Mouse (Mus musculus) layer of hippocampus, postnatal 25 days (tissue): ENCODE results near the gene Crat. TPM values are rescaled to one million over a fixed set of nuclear protein-coding genes. Genes with fewer than 3 reads are reported as not detected.
"Not testable (repeated sequence)": the region's sequence is repeated elsewhere in the genome, so short reads cannot be mapped to it uniquely, and the experiment has no call there.

Source experiments
- DNase-seq, 2 experiments: peaks; one replicate each; pipeline ENCODE4 v3.0.0; 2022; ENCODE audit warnings: mixed read lengths in 2 of 2, low spot score in 1 of 2; ENCODE audit errors: extremely low spot score in 1 of 2
- total RNA-seq, 2 experiments: library from RNA; stranded (reverse); gene quantifications; 2 replicates each; pipeline ENCODE4 v1.2.3; 2021

The Crat gene
- total RNA-seq, 2 experiments from 2014 or later, result 49.6 to 51.1 TPM

DNA sequence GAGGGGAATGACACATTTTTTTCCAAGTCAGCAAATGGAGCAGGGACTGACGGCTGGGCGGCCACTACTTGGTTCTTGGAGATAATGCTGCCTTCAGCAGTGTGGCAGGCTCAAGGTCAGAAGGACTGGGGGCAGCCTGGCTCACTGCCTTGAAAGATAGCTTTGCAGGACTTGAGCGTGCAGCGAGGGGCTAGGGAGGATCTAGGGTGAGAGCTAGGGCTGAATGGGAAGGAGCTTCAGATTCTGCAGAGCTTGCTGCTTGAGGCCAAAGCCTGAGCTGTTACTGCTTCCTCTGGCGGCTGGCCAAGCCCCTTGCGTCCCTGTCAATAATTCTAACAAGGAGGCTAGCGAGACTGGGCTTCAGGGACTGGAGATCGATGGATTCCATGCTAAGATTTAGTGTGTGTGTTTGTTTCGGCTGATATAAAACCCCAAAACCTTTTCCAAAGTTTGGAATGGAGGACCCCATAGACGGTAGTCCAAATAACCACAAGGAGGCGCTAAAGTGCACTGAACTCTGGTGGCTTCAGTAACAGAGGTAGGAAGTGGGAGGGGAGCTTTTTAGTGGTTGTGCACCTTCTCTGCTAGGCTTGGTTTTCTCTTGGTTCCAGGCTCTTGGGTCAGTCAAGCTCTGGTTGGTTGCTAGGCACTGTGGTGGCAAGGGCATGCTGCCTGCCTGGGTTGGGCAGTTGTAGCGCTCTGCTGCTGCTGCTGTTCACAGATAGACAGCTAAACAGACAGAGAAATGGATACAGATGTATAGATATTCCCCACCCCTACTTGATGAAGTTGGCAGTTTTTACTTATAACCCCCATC, 25.3 kb upstream of the Crat start:
- peak; percentile 42 to 49 for DNase-seq

- no peak for DNase-seq
These were observed 24.6 kb upstream of the Crat start for GRCm38 (mm10) chr2:30440211-30440700.

DNA sequence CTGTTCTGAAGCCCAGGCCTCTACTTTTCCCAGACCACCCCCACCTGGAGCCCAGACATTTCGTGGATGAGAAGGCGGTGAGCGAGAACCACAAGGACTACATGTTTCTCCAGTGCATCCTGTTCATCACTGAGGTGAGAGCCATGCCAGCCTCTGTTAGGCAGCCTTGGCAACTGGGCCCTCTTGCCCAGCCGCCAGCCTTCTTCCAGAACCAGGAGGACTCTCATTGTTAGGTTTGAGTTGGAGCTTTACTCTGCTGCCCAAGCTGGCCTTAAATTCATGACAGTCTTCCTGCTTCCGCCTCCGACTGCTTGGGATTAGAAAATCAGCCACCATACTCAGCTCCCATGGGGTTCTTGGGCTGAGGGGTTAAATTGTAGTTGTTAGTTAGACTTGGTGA, 24.0 kb upstream of the Crat start:
- DNase-seq, result no peak

DNA sequence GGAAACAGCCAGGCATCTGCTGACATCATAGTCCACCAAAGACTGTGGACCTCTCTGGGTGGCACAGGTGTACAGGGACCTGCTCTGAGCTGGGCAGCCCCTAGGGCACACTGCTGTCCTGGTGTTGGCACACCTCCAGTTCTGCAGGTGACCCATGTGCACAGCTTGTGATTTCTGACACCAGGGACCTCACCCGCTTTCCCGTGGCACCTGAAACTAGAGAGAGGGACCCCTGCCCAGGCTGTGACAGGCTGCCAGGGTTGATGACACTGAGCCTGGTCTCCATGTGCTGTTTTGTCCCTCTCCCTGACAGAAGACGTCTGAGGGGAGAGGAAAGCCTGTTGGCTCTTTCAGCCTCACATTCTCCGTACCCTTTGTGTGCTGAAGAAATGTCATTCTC, 22.2 kb upstream of the Crat start:
- DNase-seq, result no peak

GRCm38 (mm10) chr2:30436809-30437208, 21.2 kb upstream of the Crat start:
- DNase-seq, result no peak

GRCm38 (mm10) chr2:30436156-30436545, 20.5 kb upstream of the Crat start:
- no peak for DNase-seq

GRCm38 (mm10) chr2:30435326-30436155, 19.9 kb upstream of the Crat start:
- DNase-seq, result peak; percentile 46 to 57

DNA sequence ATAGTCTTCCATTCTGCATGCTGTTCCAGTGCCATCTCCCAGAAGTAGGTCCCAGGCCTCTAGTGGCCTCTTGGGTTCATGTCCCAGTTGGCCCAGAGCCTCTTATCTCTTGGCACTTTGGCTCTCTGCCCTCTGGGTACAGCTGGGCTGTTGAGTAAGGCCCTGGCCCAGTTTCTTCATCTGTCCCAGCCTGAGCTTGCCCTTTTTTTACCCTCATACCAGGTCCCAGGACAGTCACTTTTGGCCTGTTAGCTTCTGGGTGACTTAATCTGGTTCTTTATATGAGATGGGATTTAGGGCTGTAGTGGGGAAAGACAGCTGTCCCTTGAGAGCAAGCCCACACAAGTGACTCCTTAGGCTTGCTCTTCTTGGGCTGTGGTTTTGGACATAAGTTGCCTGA, 13.5 kb upstream of the Crat start:
- no peak for DNase-seq

DNA sequence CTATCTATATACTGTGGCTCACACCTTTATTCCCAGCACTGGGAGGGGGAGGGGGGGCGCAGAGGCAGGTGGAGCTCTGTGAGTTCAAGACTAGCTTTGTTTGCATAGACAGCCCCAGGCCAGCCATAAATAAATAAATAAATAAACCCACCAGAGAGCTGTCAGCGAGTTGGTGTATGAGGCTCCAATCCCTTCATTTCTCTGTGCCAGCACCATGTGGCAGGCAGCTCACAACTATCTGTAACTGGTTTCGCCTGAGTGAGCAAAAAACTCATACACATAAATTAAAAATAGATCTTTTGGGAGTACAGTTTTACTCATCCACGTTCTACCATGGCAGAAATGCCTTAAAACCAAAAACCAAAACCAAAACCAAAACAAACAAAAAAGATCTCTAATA, 5.8 kb upstream of the Crat start:
- DNase-seq, result no peak

DNA sequence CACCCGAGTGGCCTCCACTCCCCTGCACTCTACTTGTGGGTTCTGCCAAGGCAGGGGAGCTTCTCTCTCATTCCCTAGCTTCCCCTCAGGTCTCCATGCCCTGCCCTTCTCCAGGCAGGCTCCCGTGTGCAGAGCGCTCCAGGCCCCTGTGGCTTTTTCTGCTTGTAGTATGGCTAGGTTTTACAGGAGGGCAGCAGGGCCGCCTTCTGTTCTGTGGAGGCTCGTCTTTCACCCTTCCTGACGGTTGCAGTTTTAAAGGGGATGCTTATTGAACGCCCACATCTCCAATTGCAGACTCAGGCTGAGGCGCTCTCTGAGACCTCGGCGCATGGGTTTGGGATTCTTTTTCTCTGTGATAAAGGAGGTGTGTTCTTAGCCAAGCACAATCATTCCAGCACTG, 3.5 kb upstream of the Crat start:
- DNase-seq, result no peak

GRCm38 (mm10) chr2:30418259-30418658, 2.6 kb upstream of the Crat start:
- DNase-seq, result no peak

- DNase-seq, result no peak
These were observed 2.1 kb upstream of the Crat start for GRCm38 (mm10) chr2:30417595-30418165.

DNA sequence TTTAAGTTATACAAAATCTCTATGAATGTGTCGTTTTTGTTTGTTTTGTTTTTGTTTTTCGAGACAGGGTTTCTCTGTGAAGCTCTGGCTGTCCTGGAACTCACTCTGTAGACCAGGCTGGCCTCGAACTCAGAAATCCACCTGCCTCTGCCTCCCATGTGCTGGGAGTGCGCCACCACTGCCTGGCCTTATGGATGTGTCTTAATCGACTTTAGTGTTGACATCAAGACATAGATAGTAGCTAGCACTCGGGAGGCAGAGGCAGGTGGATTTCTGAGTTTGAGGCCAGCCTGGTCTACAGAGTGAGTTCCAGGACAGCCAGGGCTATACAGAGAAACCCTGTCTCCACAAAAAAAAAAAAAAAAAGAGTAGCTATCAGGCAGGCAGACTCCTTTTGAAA, 1.5 kb upstream of the Crat start:
- not testable (repeated sequence) for DNase-seq

GRCm38 (mm10) chr2:30416649-30416965, 994 bp upstream of the Crat start:
- DNase-seq, result no peak

DNA sequence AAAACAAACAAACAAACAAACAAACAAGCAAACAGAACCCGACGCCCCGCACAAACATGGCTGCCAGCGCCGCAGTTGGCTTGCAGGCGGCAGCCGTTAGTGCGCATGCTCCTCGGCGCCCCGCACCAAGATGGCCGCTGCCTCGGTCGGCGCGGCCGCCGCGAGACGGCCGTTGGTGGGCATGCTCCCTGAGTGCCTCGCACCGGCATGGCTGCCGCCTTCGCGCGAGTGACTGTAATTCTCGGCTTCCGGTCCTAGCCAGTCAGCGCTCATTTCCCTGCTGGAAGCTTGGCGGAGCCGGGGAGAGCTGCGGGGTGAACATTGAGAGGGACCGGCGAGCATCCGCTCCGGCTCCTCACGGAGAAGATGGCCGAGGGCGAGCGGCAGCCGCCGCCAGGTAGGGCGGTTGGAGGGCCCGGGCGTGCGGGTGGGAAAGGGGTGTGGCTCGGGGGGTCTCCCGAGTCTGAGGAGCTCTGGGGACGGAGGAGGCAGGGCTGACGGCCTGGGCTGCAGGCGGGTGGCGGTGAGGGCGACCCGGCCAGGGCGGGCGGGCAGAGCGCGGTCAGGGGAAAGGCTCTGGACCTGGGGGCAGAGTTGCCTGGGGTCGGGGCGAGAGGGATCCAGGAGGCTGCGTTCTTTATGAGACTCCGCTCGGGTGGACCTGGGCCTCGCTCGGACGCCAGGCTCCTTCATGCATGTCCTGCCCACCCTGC, 479 bp upstream of the Crat start, which contains the start of gene Ptpa:
Gene Ptpa, plus strand, starts transcription at position 104 of the 713 bp plus-strand sequence.
- peak in 1 of 2 experiments; percentile 89 for DNase-seq

DNA sequence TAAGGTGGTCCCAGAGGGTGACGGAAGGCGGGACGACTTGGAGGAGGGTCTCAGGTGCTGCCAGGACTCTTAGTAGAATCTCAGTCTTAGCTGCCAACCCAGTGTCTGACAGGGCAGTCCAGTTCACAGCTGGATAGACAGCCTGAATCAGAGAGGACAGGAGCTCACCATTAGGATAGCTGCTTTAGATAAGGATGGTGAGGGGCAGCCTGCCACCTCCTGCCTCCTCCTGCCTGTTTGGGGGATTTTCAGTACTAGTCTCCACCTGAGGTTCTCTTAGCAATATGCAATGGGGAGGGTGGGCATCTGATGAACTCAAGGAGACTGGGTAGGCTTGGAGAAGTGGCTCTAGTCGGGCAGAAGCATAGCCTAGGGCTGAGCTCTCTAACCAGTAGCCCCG, 932 bp downstream of the Crat start:
- no peak for DNase-seq

GRCm38 (mm10) chr2:30414101-30414500, 1.5 kb downstream of the Crat start:
- DNase-seq, result no peak

DNA sequence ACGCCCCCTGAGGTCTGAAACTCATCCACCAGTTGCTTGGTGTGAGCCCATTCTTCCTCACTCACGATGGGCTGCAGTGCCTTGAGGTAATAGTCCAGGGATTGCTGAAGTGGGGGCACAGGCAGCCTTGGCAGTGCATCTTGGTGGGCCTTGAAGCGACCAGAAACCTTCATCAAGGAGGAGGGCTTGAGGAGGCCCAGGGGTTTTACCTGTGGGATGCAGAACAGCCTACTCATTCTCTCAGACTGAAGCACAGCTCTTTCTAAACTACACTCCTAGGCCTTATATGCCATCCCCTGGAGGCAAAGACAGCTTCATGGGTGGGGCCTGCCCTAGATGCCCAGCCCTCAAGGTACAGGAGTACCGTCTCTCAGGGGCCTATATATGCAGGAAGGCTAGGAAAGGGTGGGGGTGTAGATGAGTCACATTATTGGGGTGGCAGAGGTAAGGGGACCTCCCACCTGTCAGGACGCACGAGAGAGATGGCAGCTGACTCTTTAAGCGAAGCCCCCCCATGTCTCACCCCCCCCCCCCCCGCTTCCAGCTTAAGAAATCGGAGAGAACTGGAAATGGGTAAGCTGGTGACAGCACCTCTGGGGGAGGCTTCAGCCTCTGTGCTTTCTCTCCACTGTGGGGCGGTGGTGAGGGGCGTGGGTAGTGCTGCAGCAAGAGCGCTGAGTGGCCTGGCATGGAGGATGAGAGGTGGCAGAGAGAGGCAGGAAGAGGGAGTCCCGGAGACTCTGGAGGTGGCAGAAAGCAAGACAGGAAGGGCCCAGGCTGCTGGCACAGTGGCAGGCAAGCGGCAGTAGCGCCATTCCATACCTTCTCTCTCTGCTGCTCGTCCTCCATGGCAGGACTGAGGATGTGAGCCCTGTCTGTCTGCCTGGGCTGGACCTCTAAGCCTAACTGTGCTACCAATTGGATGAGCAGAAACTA, 2.3 kb downstream of the Crat start:
- DNase-seq, result no peak

DNA sequence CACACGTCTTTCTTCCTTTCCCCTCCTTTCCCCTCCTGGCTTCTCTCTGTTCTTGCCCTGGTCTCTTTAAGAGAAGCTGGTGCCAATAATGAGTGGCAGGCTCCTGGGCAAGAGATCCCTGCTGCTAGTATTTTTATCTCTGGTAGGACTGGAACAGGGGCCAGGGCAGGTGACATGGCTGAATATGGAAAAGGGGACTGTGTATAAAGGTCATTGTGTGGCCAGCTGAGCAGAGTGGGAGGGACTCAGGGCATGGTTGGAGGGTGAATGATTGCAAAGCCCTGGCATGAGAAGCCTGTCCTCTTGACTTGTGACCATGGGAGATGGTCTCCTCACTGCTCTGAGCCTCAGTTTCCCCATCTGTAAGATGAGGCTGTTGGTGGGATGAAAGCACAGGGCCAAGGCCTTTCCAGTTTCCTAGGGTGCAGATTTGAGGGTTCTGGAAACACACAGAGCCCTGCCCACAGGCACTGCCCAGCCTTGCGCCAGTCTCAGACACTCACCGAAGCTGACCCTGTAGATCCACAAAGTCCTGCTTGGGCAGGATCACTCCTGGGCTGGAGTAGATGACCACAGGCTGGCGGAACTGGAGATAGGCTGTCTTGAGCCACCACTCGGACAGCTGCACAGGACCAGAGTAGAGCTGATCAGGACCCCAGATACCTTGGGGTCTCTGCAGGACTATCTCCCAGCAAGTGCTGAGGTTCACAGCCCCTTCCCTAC, 6.0 kb downstream of the Crat start:
- DNase-seq, result no peak
